Mouse (Mus musculus): ENCODE results near the gene Hist2h2ac.
A peak's percentile ranks its signal among the peaks of the same experiment; 100 is the strongest.
"Not testable (repeated sequence)": the region's sequence is repeated elsewhere in the genome, so short reads cannot be mapped to it uniquely, and the experiment has no call there.

Hist2h2ac gene

DNA sequence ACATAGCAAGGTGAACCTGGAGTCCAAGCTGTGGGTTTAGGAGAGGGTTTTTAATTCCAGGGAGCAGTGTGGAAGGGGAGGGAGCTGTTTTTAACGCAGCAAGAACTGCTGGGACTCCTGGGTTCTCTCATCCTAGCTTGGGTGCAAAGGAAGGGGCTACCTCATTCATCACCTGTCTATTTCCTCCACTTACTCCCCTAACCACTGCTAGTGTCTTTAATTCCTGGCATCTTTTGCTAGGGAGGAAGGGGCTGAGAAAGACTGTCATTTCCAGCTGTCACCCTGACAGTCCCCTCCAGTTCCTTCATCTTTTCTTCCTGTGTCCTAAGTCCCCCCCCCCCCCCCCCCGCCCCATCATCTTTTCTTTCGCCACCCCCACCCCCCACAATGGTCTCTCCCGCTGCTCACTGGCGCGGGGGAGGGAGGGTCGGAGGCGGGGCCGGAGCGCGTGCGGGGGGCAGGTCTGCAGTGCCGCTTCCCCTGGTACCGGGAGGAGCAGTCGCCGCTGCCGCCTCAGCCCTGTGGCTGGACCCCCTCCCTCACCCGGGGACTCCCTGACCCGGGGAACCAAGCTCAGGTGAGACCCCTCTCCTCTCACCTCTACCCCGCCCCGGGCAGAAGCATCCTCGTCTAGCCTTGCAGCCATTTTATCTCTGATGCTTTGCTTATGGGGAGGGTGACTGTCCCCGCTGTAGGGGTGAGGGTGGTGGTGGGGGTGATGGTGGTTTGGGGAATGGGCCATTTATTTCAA lies 39.8 kb downstream of the Hist2h2ac start, which contains the start of gene Sv2a:
TSS of gene Sv2a (plus strand) at position 425 of the 751 bp plus-strand sequence.
- peak; percentile 42 for DNase-seq (ENCODE audit: low read depth)

DNA sequence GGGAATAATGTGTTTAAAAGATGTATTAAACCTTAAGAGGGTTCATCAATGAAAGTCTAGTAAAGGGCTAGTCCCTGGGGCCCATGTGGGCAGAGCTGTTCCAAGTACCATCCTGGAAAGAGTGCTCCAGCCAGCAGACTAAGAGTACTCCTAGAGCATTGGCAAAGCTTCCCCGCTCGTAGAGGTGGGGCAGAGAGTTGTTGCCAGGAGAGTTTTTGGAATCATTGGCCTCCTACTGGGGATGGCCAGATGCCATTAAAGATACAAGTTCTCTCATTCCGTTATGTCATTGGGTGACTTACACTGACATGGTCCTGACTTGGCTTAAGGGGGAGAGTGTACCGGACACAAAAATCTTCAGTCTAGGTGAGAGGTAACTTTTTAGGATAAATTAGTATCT lies 41.1 kb downstream of the Hist2h2ac start:
- peak; percentile 65 for DNase-seq (ENCODE audit: low read depth)

DNA sequence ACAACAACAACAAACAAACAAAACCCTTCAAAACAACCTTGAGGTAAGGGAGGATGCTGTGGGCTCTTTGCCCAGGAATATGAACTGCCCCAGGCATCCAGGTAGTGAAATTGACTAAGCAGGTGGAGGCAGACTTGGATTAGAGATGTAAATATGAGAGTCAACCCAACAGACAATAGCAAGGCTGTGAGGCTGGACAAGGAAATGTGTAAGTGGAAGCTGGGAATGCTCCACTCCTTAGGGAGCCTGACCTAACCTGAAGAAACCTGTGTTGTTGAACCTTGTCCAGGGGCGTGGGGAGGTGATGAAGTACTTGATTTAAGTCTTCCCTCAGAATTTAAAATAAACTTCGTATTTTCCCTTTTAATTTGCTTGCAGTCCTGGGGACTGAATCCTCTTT lies 41.8 kb downstream of the Hist2h2ac start:
- no peak for DNase-seq (ENCODE audit: low read depth)

DNA sequence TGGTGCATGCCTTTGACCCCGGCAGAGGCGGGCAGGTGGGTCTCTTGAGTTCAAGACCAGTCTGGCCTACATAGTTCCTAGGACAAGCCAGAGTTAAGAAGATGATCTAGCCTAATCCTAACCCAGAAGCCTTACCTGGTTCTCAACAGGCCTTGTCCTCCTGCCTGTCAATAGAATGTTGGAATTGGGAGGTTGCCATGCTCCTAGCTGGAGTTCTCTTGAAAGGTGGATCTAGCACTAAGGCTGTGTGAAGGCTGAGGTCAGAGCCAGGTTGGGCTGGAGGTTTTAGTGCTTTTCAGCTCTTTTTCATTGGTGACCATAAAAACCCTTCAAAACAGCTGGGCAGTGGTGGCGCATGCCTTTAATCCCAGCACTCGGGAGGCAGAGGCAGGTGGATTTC lies 42.3 kb downstream of the Hist2h2ac start:
- DNase-seq (ENCODE audit: low read depth), result no peak

DNA sequence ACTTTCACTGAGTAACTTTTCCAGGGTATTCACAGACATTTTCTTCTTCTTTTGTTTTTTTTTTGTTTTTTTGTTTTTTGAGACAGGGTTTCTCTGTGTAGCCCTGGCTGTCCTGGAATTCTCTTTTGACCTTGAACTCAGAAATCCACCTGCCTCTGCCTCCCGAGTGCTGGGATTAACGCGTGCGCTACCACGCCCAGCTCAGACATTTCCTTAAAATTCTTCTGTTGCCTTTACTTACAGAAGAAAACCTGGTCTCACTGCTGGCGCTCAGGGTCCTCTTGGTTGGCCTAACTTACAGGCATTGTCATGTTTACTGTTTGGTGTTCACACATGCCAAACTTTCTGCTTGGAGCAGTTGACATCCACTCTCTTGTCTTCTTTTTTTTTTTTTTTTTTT lies 45.4 kb downstream of the Hist2h2ac start:
- no peak for DNase-seq (ENCODE audit: low read depth)

DNA sequence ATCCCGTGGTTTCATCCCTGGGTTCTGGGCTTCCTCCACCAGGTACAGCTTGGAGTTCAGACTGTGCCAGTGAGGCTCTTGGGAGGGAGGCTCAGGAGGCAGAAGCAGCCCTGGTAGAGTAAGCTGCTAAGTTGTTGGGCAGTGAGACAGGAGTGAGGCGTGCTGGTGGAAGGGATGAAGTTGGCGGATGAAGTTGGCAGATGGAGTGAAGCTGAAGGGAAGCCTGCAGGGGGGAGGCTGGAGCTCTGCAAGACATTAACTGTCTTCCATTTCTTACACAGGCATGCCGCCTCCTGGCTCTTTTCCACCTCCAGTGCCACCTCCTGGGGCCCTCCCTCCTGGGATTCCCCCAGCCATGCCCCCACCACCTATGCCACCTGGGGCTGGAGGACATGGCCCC lies 46.6 kb downstream of the Hist2h2ac start:
- DNase-seq (ENCODE audit: low read depth), result not testable (repeated sequence)

DNA sequence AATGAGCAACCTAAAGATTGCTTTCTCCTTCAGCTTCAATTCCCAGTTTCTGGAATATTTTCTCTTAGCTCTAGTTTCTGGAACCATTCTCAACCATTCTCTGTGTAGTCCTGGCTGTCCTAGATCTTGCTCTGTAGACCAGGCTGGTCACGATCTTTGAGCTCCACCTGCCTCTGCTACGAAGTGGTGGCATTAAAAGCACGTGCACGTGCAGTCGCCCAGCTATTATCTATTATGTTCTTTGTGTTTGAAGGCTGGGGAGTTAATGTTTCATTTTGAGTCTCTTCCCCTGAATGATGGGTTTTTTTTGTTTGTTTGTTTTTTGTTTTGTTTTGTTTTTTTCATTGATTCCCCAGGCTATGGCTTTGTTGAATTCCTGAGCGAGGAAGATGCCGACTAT lies 47.5 kb downstream of the Hist2h2ac start:
- no peak for DNase-seq (ENCODE audit: low read depth)

DNA sequence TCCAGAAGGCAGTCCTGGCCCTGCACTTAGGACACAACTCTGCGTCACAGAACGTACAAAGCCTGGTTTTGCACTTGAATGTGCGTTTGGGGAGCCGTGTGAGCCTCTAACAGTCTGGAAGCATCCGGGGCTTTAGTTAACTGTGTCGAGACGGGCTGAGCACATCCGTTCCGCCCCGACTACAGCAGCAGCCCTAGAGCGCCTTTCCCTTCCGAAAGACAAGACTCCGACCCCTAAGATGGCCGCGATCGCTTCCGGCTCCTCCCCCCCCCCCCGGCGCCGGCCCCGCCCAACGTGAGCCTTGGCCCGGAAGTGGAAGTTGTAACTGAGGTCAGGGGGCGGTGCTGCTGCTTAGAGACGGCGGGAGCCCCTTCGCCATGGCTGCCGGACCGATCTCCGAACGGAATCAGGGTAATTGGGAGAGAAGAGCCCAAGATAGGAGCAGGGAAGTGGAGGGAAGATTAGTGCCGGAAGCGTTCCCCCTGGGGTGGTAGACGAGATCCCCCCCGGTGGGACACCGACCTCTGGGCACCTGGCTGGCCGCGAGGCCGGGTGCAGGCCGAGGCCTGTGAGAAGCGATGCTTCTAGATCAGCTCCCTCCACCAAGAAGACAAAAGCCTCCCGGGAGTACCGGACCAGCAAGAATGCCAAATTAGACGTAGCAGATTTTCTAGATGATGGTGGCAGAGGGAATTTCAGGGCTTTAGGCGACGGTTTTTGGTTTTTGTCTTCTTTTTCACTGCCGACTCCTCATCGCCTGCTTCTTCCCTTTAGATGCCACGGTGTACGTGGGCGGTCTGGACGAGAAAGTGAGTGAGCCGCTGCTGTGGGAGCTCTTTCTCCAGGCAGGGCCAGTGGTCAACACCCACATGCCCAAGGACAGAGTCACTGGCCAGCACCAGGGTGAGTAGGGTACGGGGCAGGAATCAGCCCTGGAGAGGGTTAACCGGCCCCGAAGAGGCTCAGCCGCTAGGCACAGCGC lies 48.2 kb downstream of the Hist2h2ac start, which contains the start of gene Sf3b4:
TSS of gene Sf3b4 (plus strand) at position 136 of the 982 bp plus-strand sequence.
- peak; percentile 95 for DNase-seq (ENCODE audit: low read depth)

DNA sequence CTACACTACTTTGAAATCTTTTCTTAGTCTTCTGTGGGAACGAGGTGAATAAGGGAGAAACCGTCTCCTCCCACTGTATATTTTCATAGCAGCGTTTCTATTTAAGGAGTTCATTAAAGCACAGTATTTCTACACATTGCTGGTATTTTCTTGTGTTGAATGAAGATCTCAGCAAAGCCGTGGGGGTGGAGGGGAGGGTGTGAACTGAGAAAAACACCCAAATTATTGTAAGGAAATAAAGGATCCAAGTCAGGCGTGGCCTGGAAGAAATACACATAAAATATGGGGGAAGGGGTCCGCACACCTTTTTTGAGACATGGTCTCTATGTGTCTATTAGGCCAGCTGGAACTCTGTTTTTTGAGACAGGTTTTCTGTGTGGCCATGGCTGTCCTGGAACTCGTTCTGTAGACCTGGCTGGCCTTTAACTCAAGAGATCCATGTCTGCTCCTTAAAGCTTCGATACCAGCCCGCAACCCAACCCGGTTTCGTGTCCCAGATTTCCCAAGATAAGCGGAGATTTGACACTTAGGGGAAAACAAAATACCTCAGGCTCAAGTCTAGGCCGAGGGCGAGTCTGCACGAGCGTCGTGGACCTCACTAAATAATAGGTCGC lies 49.0 kb downstream of the Hist2h2ac start:
- peak; percentile 33 for DNase-seq (ENCODE audit: low read depth)

DNA sequence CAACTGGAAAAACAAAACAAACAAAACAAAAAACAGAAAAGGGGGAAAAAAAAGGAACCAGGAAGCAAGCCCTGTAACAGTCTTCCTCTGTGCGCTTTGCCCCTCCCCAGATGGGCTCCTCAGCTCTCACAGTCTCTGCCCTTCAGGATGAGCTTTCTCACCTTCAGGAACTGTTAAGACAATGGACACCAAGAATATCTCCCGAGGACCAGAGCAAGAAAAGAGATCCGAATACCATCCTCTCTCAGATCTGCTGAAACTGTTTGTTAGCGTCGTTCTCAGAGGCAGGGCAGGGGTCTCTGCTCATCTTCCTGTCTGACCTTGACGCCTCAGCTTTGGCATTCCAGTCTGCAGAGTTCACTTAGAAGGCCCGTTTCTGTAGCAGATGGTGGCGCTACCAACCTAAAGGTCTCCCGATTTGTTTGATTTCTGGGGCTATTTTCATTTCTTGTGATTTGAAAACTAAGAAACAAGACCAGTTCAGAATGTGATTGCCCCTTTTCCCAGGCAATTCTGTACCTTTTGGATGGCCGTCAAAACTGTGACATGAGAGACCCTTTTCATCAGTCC lies 49.6 kb downstream of the Hist2h2ac start:
- DNase-seq (ENCODE audit: low read depth), result no peak
